Mouse (Mus musculus) CH12.LX (cell line): ENCODE measurements at regions not wholly inside any gene's neighbourhood (a gene's known extent, or its start where the extent isn't known, plus 50 kb on each side); places are given as distances from the start of the nearest gene placed in this dataset.

Experiments used
- CTCF ChIP-seq, 2 experiments: IDR thresholded peaks in 1 of 2; conservative IDR thresholded peaks in 1 of 2; 2 replicates each; pipeline ENCODE4 v1.5.1; 2011 to 2012; ENCODE audit warnings: low read depth in 2 of 2, low read length in 2 of 2, improper control_type of control experiment in 1 of 2, inconsistent platforms in 1 of 2, mild to moderate bottlenecking in 1 of 2, moderate library complexity in 1 of 2
- HCFC1 ChIP-seq: IDR thresholded peaks from 2 replicates; pipeline ENCODE4 v1.6.1; 2012; ENCODE audit warnings: low read depth, mild to moderate bottlenecking, inconsistent platforms, low read length, improper control_type of control experiment
- ZNF384 ChIP-seq: IDR thresholded peaks from 2 replicates; pipeline ENCODE4 v1.6.1; 2012; ENCODE audit warnings: low read depth, low read length, improper control_type of control experiment, inconsistent platforms

GRCm38 (mm10) chr13:6191915-6192295 lies 330.6 kb downstream of the Klf6 start:
- TF ChIP-seq HCFC1 (no peak), ZNF384 (no peak), CTCF (conservative IDR thresholded peaks at IDR 0.05 in 1 of 2, IDR thresholded peaks at IDR 0.05 in 1 of 2; ENCODE audit: low read depth in 2 of 2, low read length in 2 of 2) (no peak)
